Mouse (Mus musculus) right cerebral cortex, postnatal 25 days (tissue): Measurements from ENCODE around the gene Reln.
A peak's percentile ranks its signal among the peaks of the same experiment; 100 is the strongest.

ENCODE experiments used
- DNase-seq: peaks from one replicate; pipeline ENCODE4 v3.0.0; 2022

Reln gene

GRCm38 (mm10) chr5:22344556-22344975 is at the start of gene Reln:
Gene Reln, minus strand, starts transcription at chr5:22344702.
- no peak for DNase-seq

- DNase-seq = no peak
Observed at GRCm38 (mm10) chr5:22388502-22388901, 44.0 kb upstream of the Reln start.

GRCm38 (mm10) chr5:22360510-22360909 is 16.0 kb upstream of the Reln start:
- no peak for DNase-seq

GRCm38 (mm10) chr5:22348412-22348811 is 3.9 kb upstream of the Reln start:
- no peak for DNase-seq

GRCm38 (mm10) chr5:22347732-22348131 is 3.2 kb upstream of the Reln start:
- DNase-seq = no peak

- DNase-seq = no peak
Observed at GRCm38 (mm10) chr5:22345894-22346635, 1.6 kb upstream of the Reln start.

- DNase-seq = peak; percentile 27
Observed at GRCm38 (mm10) chr5:22344976-22345651, 612 bp upstream of the Reln start.

GRCm38 (mm10) chr5:22343843-22344555 is 503 bp downstream of the Reln start:
- peak; percentile 59 for DNase-seq

GRCm38 (mm10) chr5:22343536-22343842 is 1.0 kb downstream of the Reln start:
- DNase-seq = peak; percentile 17

GRCm38 (mm10) chr5:22342461-22342860 is 2.0 kb downstream of the Reln start:
- DNase-seq = no peak

- DNase-seq = no peak
Observed at GRCm38 (mm10) chr5:22340991-22341390, 3.5 kb downstream of the Reln start.

- DNase-seq = no peak
Observed at GRCm38 (mm10) chr5:22335408-22335807, 9.1 kb downstream of the Reln start.

GRCm38 (mm10) chr5:22330802-22331201 is 13.7 kb downstream of the Reln start:
- DNase-seq = no peak

- DNase-seq = no peak
Observed at GRCm38 (mm10) chr5:22328431-22329359, 15.8 kb downstream of the Reln start.

- DNase-seq = no peak
Observed at GRCm38 (mm10) chr5:22327170-22327569, 17.3 kb downstream of the Reln start.

GRCm38 (mm10) chr5:22323801-22324200 is 20.7 kb downstream of the Reln start:
- no peak for DNase-seq

- no peak for DNase-seq
Observed at GRCm38 (mm10) chr5:22317807-22318206, 26.7 kb downstream of the Reln start.

- DNase-seq = no peak
Observed at GRCm38 (mm10) chr5:22316471-22316870, 28.0 kb downstream of the Reln start.

- DNase-seq = no peak
Observed at GRCm38 (mm10) chr5:22315990-22316389, 28.5 kb downstream of the Reln start.

- no peak for DNase-seq
Observed at GRCm38 (mm10) chr5:22312995-22313394, 31.5 kb downstream of the Reln start.

- no peak for DNase-seq
Observed at GRCm38 (mm10) chr5:22311046-22311445, 33.5 kb downstream of the Reln start.

GRCm38 (mm10) chr5:22309001-22309400 is 35.5 kb downstream of the Reln start:
- no peak for DNase-seq

GRCm38 (mm10) chr5:22307853-22308252 is 36.6 kb downstream of the Reln start:
- DNase-seq = no peak
